Mouse (Mus musculus): Measurements from ENCODE around the gene C1qbp.

C1qbp gene

GRCm38 (mm10) chr11:70973947-70974346, 8.9 kb downstream of the C1qbp start:
- no peak for DNase-seq (ENCODE audit: low spot score in 2 of 2)

DNA sequence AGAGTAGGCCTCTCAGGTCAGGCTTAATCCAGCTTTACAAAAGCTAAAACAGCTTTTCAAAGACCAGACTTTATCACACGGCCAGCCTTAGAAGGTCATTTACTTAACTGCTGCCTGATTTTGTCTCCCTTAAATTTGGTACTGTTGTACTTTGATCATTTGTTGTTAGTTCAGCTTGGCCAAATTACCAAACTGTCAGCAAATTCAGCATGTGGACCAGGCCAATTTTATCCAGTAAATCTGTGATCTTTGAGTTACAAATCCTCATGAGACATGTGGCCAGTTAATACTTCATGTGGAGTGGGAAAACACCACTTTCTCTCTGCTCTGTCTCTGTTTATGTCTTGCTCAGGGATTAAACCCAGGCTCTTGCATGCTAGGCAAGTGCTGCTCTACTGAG, 10.2 kb downstream of the C1qbp start:
- no peak for DNase-seq (ENCODE audit: low spot score in 2 of 2)

DNA sequence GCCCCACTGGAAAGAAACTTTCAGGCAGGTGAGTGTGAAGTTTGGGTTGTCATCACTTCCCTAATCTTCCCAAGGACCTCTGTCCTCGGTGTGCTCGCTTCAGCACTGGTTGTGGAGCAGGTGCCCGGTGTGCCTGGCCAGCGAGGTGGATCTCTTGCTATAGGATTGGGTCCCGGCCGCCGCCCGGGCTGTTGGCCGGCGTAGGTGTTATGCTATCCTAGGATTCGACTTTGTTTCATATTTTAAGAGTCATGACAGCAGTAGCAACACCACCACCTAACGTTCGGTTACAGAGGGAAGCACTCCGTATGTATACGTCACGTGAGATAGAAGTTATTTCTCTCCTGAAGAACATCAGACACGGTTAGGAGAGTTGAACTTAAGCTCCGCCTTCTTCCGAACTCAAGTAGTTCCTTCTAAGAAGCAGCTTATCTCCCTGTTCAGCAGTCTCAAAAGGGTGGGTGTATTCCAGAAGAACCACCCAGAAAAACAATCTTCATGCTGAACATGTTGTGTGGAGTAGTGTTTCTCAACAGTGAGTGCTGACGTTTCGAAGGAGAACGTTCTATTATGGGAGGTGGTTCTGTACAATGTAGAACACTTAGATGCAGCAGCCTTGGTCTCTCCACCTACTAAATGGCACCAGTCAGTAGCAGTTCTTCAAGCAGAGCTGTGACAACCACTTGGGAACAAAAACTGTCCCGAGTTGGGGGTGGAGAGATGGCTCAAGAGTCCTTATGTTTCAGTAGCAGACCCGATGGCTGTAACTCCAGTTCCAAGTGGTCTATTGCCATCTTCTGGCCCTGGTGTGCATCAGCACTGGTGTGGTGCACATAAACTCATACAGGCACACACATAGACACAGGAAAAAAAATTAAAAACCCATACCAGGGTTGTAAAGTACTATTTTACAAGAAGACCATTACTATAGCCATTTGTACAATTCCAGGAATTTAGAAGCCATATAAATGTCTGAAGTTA, 12.0 kb downstream of the C1qbp start:
- no peak for DNase-seq (ENCODE audit: low spot score in 2 of 2)

DNA sequence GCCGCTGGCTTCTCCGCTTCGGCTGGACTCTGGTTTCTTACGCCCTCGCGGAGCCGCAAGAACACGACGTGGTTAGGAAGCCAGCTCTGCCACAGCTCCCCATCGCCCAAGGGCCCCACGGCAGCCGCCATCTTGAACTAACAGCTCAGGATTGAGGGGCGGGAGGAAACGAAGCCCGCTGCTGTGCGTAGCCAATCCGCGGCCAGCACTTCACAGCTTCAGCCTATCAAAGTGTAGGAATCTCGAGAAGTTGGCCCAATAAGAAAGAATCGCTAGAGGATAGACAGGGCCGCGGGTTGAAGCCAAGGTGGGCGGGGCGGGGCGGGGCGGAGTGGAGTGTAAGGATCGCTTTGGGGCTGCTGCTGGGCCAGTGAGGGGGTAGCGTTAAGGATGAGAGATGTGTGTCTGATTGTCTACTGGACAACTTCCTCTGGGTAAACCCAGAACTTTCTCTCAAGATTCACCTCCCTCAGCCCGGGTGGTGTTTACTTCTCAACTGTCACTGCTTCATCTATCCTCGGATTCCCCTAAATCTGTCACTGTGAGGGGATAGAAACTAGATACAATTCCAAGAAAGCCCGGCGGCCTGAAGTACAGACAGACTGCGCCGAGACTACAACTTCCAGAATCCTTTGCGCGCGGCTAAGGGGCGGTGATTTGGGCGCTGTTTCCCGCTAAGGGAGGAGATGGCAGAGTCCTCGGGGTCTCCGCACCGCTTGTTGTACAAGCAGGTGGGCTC, 12.8 kb downstream of the C1qbp start, which contains the start of the genes Nup88 and Rpain:
Gene Nup88, minus strand, starts transcription at position 153 of the 739 bp plus-strand sequence.
Gene Rpain, plus strand, starts transcription at position 393 of the 739 bp plus-strand sequence.
- peak; percentile 88 to 89 for DNase-seq (ENCODE audit: low spot score in 2 of 2)

- DNase-seq (ENCODE audit: low spot score in 2 of 2), result peak in 1 of 2 experiments; percentile 62
These were observed 13.5 kb downstream of the C1qbp start for GRCm38 (mm10) chr11:70969271-70969794.

DNA sequence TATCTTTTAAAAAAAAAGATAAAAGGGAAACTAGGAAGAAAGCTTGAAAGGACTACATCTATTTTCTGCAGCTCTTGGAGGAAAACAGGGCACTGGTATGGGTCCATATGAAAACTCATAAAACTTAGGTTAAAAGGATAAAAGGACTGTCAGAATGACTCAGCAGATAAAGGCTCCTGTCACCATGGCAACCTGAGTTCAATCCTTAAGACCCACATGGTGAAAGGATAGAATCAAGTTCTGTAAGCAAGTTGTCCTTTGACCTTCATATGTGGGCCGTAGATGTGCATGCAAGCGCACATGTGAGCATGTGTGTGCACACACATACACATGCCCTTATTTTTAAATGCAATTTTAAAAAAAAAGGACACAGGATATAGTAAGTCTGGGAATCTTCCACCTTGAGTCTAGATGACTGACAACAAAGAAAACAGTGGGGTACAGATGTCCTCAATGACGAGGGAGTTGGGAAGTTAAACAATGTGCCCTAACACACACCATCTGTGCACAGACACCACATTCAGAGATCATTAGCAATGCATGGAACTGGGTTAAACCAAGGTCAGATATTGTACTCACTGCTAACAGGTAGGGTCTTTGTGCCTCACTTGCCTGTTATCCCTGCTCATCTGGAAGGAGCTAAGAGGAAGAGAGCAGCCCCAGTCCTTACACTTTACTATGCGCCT, 18.5 kb downstream of the C1qbp start:
- no peak for DNase-seq (ENCODE audit: low spot score in 2 of 2)

DNA sequence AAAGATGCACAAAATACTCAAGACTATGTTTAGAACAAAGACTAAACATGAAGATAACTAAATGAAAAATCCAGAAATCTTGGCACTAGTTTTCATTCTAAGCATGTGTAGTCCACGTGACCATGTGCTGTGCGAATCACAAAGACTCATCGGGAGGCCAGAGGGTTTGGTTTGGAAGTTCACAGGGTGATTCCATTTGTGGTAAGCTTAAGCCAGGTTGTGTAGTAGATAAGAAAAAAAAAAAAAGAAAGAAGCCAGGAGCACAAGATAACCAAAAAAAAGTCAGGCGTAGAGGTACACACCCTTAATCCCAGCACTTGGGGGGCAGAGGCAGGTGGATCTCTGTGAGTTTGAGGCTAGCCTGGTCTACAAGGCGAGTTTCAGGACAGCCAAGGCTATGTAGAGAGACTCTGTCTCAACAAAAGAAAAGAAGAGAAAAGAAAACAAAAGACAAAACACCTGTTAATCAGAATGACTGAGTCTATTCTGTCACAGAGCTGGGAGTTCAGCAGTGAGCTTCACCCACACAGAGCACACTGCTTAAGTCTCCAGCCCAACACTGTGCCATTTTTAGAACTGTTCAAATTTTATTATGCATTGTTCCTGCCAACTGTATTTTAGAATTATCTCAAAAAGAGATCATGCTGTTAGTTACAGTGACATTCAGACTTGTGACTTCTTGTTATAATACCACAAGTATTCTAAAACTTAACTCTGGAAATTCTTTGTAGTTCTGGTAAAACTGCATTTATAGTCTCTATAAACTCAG, 21.9 kb downstream of the C1qbp start:
- no peak for DNase-seq (ENCODE audit: low spot score in 2 of 2)

- no peak for DNase-seq (ENCODE audit: low spot score in 2 of 2)
These were observed 28.1 kb downstream of the C1qbp start for GRCm38 (mm10) chr11:70954711-70955110.

- no peak for DNase-seq (ENCODE audit: low spot score in 2 of 2)
These were observed 37.6 kb downstream of the C1qbp start for GRCm38 (mm10) chr11:70944935-70945817.

- DNase-seq (ENCODE audit: low spot score in 2 of 2), result no peak
These were observed 39.2 kb downstream of the C1qbp start for GRCm38 (mm10) chr11:70943651-70944050.

DNA sequence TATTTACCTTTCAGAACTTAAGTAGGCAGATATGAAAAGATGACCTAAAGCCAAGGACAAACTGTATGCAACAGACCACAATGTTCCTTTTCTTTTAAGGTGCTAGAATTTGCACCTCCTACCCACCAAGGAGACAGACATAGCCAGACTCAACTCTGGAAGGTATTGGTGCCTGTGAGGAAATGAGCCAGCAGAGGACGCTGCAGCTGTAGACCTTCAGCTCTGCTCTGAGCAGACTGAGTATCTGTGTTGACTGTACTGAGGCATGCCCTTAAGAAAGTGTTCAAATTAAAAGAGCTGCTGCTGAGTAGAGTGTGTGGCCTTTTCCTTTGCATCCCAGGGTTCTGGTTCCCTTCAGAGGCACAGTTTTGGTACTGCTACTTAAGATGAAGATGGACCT, 40.2 kb downstream of the C1qbp start:
- no peak for DNase-seq (ENCODE audit: low spot score in 2 of 2)

DNA sequence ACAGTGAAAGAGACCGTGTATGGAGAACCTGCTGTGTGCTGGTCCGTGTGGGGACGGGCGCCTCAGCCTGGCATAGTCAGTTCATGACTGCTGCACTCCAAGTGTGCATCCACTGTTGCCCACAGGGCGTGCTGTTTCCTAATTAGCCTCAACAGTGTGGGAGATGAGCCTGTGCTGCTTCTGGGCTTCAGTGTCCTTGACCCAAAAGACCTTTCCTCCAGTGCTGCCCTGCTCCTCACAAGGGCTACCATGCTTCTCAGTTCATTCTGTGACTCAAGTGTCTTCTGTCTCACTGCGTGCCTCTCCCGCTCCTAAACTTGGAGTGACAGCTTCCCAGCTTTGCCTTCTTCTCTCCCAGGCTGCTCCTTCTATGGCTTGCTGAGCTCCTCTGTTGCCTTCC, 47.5 kb downstream of the C1qbp start:
- DNase-seq (ENCODE audit: low spot score in 2 of 2), result no peak

DNA sequence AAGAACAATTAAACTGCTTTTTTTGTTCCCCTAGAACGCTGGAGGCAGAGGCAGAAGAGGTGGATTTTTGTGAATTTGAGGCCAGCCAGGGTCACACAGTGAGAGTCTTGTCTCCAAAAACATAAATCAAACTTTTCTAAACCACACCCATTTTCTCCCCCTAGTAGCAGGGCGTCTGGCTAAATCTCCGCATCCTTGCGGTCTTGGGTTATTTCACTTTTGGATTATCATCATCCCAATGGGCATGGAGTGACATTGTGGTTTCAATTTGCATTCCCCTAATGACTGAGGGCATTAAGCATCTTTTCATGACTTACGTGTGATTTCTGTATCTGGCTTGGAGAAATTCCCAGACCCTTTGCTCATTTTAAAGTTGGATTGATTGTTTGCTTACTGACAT, 51.4 kb downstream of the C1qbp start:
- no peak for DNase-seq (ENCODE audit: low spot score in 2 of 2)

All from urinary bladder, postnatal 4 days (tissue).